Comparison of ENCODE assay signal across 14 mouse cellular contexts in the genomic region with DNA sequence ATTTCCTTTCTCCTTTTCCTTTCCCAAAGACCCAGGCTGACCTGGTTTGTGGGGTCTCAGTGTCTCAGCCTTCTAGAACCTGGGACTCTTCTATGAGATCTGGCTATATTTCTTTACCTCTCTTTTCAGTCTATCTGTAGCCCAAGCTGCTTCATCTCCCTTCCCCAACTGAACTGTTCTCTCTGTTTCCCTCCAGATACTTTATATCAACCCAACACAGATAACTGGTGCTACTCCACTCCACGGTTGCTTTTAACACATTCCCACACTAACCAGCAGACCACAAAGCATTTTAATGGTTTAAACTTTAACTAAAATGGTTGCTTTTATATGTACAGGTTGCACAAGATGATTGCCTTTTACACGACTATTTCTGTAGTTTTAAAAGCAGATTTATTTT. TPM values are rescaled to one million over a fixed set of nuclear protein-coding genes. Genes with fewer than 3 reads are reported as not detected.
"Had no signal": no experiment of that assay in that cellular context is flagged by ENCODE, and none has a peak within 500 bp of the region (broad histone marks: within the 10 kb centered on the region; RNA-seq: fewer than 3 reads in every experiment).

No protein-coding gene starts in this region.

- H3K4me3 ChIP-seq: limb, embryonic 12.5 days; lung, embryonic 15.5 days; midbrain, embryonic 10.5 days; neural tube, embryonic 12.5 days had no signal

- H3K9ac ChIP-seq: limb, embryonic 12.5 days; lung, embryonic 15.5 days; neural tube, embryonic 12.5 days had no signal

- H3K4me1 ChIP-seq: limb, embryonic 12.5 days; lung, embryonic 15.5 days; neural tube, embryonic 12.5 days had no signal

- H3K27ac ChIP-seq: hindbrain, postnatal 0 days; limb, embryonic 12.5 days; lung, embryonic 15.5 days; midbrain, embryonic 10.5 days; neural tube, embryonic 12.5 days; stomach, postnatal 0 days had no signal

- H3K4me2 ChIP-seq: limb, embryonic 12.5 days; lung, embryonic 15.5 days; neural tube, embryonic 12.5 days had no signal

- ATAC-seq: hindbrain, postnatal 0 days had no signal

- DNase-seq: kidney, adult 9 months; kidney, postnatal 25 days; layer of hippocampus, adult 9-11 months; lung, postnatal 14 days; midbrain, embryonic 14.5 days; thymus, postnatal 14 days had no signal

- H3K9me3 ChIP-seq: limb, embryonic 12.5 days; lung, embryonic 15.5 days; midbrain, embryonic 10.5 days; neural tube, embryonic 12.5 days had no signal

- H3K36me3 ChIP-seq: limb, embryonic 12.5 days; lung, embryonic 15.5 days; midbrain, embryonic 10.5 days; neural tube, embryonic 12.5 days had no signal

- H3K27me3 ChIP-seq: limb, embryonic 12.5 days; lung, embryonic 15.5 days; neural tube, embryonic 12.5 days had no signal

RNA-seq across cellular contexts. Expression of a gene that starts 45.6 kb away (rescaled TPM):
- total RNA-seq: hindbrain, postnatal 0 days; liver, adult 2 months; monocyte, adult 5-6 weeks had no signal
- polyA plus RNA-seq: liver, adult 2 months had no signal
